Mouse (Mus musculus) lung, embryonic 16.5 days (tissue): ENCODE measurements around the gene Ctrc. TPM values are rescaled to one million over a fixed set of nuclear protein-coding genes. Genes with fewer than 3 reads are reported as not detected.

Experiments used
- ATAC-seq: fragments of 200-750 bp; cut with Nextera tagmentation; 2 replicates; pipeline ENCODE4 v1.8.0; 2017; ENCODE audit warnings: low read depth, mild to moderate bottlenecking, moderate library complexity
- H3K27ac ChIP-seq: fragments of 300-500 bp; sonication (generic); 2 replicates; pipeline ENCODE4 v1.5.1; 2014; ENCODE audit warnings: mild to moderate bottlenecking, control low read depth, low read length
- H3K27me3 ChIP-seq: fragments of 300-500 bp; sonication (generic); 2 replicates; pipeline ENCODE4 v1.6.1; 2014; ENCODE audit warnings: low read depth, low read length, mixed read lengths; ENCODE audit not compliant: control insufficient read depth, insufficient read depth
- H3K36me3 ChIP-seq: fragments of 300-500 bp; sonication (generic); 2 replicates; pipeline ENCODE4 v1.6.1; 2014; ENCODE audit warnings: low read length; ENCODE audit not compliant: control insufficient read depth, insufficient read depth
- H3K4me1 ChIP-seq: fragments of 300-500 bp; sonication (generic); replicated peaks from 2 replicates; pipeline ENCODE4 v1.6.1; 2014; ENCODE audit warnings: low read length, mixed read lengths; ENCODE audit not compliant: control insufficient read depth, insufficient read depth
- H3K4me2 ChIP-seq: fragments of 300-500 bp; sonication (generic); 2 replicates; pipeline ENCODE4 v1.6.1; 2014; ENCODE audit warnings: low read depth, low read length, control low read depth
- H3K4me3 ChIP-seq: fragments of 300-500 bp; sonication (generic); 2 replicates; pipeline ENCODE4 v1.5.1; 2014; ENCODE audit warnings: mild to moderate bottlenecking, low read length, control low read depth
- H3K9ac ChIP-seq: fragments of 300-500 bp; sonication (generic); 2 replicates; pipeline ENCODE4 v1.6.1; 2014; ENCODE audit warnings: low read length, control low read depth
- H3K9me3 ChIP-seq: fragments of 300-500 bp; sonication (generic); 2 replicates; pipeline ENCODE4 v1.6.1; 2016; ENCODE audit warnings: low read length; ENCODE audit not compliant: control insufficient read depth
- WGBS: fragments of 180-500 bp; shearing (Covaris S2); extraction: QIAGEN DNeasy Blood & Tissue Kit; methylation state at CpG from one replicate; pipeline ENCODE4 v1.1.7; 2014; 5-methylcytosine and 5-hydroxymethylcytosine counted together
- polyA plus RNA-seq: library from polyadenylated mRNA; unstranded; fragments of >200 nt; fragmentation: Nextera tagmentation; extraction: Ambion mirVana; gene quantifications from 2 replicates; pipeline ENCODE4 v1.2.1, GENCODE M21; 2015

The Ctrc gene
- polyA plus RNA-seq, 1 experiment from 2014 or later, result not detected

- Histone ChIP-seq H3K27ac (no peak overlapping the region), H3K27me3 (no peaks in the 10 kb centered on the region), H3K36me3 (peaks cover 3% of the 10 kb centered on the region), H3K9me3 (no peaks in the 10 kb centered on the region), H3K9ac (no peak overlapping the region), H3K4me1 (no peaks in the 10 kb centered on the region), H3K4me2 (no peak overlapping the region), H3K4me3 (no peak overlapping the region)
- WGBS, result 76% methylated on average over 10 of the region's 10 CpGs
- no peak for ATAC-seq
These were observed 28.5 kb downstream of the Ctrc start for GRCm38 (mm10) chr4:141817706-141818105.

- WGBS, result 66% methylated on average over 14 of the region's 14 CpGs
- ATAC-seq, result no peak
- H3K9me3 ChIP-seq, result no peaks in the 10 kb centered on the region
- H3K27ac ChIP-seq, result no peak overlapping the region
- peaks cover 10% of the 10 kb centered on the region for H3K36me3 ChIP-seq
- no peak overlapping the region for H3K4me3 ChIP-seq
- H3K4me2 ChIP-seq, result no peak overlapping the region
- H3K9ac ChIP-seq, result no peak overlapping the region
- H3K27me3 ChIP-seq, result no peaks in the 10 kb centered on the region
- no peaks in the 10 kb centered on the region for H3K4me1 ChIP-seq
These were observed 29.1 kb downstream of the Ctrc start for GRCm38 (mm10) chr4:141816776-141817655.

- H3K36me3 ChIP-seq, result peaks cover 14% of the 10 kb centered on the region
- no peak overlapping the region for H3K4me3 ChIP-seq
- H3K9ac ChIP-seq, result no peak overlapping the region
- no peak overlapping the region for H3K4me2 ChIP-seq
- WGBS, result 87% methylated on average over 7 of the region's 7 CpGs
- no peaks in the 10 kb centered on the region for H3K9me3 ChIP-seq
- no peaks in the 10 kb centered on the region for H3K4me1 ChIP-seq
- no peak overlapping the region for H3K27ac ChIP-seq
- no peaks in the 10 kb centered on the region for H3K27me3 ChIP-seq
- ATAC-seq, result no peak
These were observed 29.9 kb downstream of the Ctrc start for GRCm38 (mm10) chr4:141816267-141816666.

GRCm38 (mm10) chr4:141811375-141811774 is 34.8 kb downstream of the Ctrc start:
- 93% methylated on average over 7 of the region's 7 CpGs for WGBS
- Histone ChIP-seq H3K27ac (no peak overlapping the region), H3K27me3 (no peaks in the 10 kb centered on the region), H3K9me3 (no peaks in the 10 kb centered on the region), H3K9ac (no peak overlapping the region), H3K4me3 (no peak overlapping the region), H3K4me2 (no peak overlapping the region), H3K4me1 (no peaks in the 10 kb centered on the region), H3K36me3 (peaks cover 27% of the 10 kb centered on the region)
- ATAC-seq, result no peak

GRCm38 (mm10) chr4:141810975-141811374 is 35.2 kb downstream of the Ctrc start:
- ATAC-seq, result no peak
- Histone ChIP-seq H3K27me3 (no peaks in the 10 kb centered on the region), H3K4me1 (no peaks in the 10 kb centered on the region), H3K9ac (no peak overlapping the region), H3K9me3 (no peaks in the 10 kb centered on the region), H3K4me3 (no peak overlapping the region), H3K4me2 (no peak overlapping the region), H3K27ac (no peak overlapping the region), H3K36me3 (peaks cover 28% of the 10 kb centered on the region)
- WGBS, result 92% methylated on average over 2 of the region's 2 CpGs

- no peak overlapping the region for H3K4me2 ChIP-seq
- no peak overlapping the region for H3K4me3 ChIP-seq
- no peaks in the 10 kb centered on the region for H3K4me1 ChIP-seq
- H3K27ac ChIP-seq, result no peak overlapping the region
- 75% methylated on average over 8 of the region's 8 CpGs for WGBS
- H3K9me3 ChIP-seq, result no peaks in the 10 kb centered on the region
- H3K27me3 ChIP-seq, result no peaks in the 10 kb centered on the region
- peaks cover 35% of the 10 kb centered on the region for H3K36me3 ChIP-seq
- no peak overlapping the region for H3K9ac ChIP-seq
- 0 out of 2 replicates have a peak, but pooled peaks have one; percentile 23 for ATAC-seq
These were observed 36.2 kb downstream of the Ctrc start for GRCm38 (mm10) chr4:141809850-141810464.

- H3K9me3 ChIP-seq, result no peaks in the 10 kb centered on the region
- no peak for ATAC-seq
- H3K9ac ChIP-seq, result no peak overlapping the region
- H3K36me3 ChIP-seq, result peaks cover 29% of the 10 kb centered on the region
- no peaks in the 10 kb centered on the region for H3K27me3 ChIP-seq
- 96% methylated on average over 8 of the region's 8 CpGs for WGBS
- H3K4me1 ChIP-seq, result no peaks in the 10 kb centered on the region
- H3K4me2 ChIP-seq, result no peak overlapping the region
- H3K4me3 ChIP-seq, result no peak overlapping the region
- no peak overlapping the region for H3K27ac ChIP-seq
These were observed 40.3 kb downstream of the Ctrc start for GRCm38 (mm10) chr4:141805886-141806285.

- Histone ChIP-seq H3K9ac (no peak overlapping the region), H3K9me3 (no peaks in the 10 kb centered on the region), H3K4me3 (no peak overlapping the region), H3K27ac (no peak overlapping the region), H3K27me3 (no peaks in the 10 kb centered on the region), H3K4me2 (no peak overlapping the region), H3K4me1 (no peaks in the 10 kb centered on the region), H3K36me3 (peaks cover 23% of the 10 kb centered on the region)
- no peak for ATAC-seq
- 80% methylated on average over 4 of the region's 4 CpGs for WGBS
These were observed 42.1 kb downstream of the Ctrc start for GRCm38 (mm10) chr4:141804105-141804504.

GRCm38 (mm10) chr4:141797545-141797944 is 48.6 kb downstream of the Ctrc start:
- H3K27ac ChIP-seq, result no peak overlapping the region
- H3K4me3 ChIP-seq, result no peak overlapping the region
- peaks cover 5% of the 10 kb centered on the region for H3K36me3 ChIP-seq
- H3K4me2 ChIP-seq, result no peak overlapping the region
- no peak for ATAC-seq
- peaks cover 14% of the 10 kb centered on the region for H3K4me1 ChIP-seq
- no peaks in the 10 kb centered on the region for H3K27me3 ChIP-seq
- H3K9ac ChIP-seq, result no peak overlapping the region
- 86% methylated on average over 5 of the region's 5 CpGs for whole genome bisulfite sequencing
- no peaks in the 10 kb centered on the region for H3K9me3 ChIP-seq
